Mouse (Mus musculus) intestine, embryonic 16.5 days (tissue): ENCODE measurements around the gene Gm20388. TPM values are rescaled to one million over a fixed set of nuclear protein-coding genes. Genes with fewer than 3 reads are reported as not detected.

Source experiments
- ATAC-seq: fragments of 200-750 bp; cut with Nextera tagmentation; 2 replicates; pipeline ENCODE4 v1.8.0; 2017; ENCODE audit warnings: moderate TSS enrichment, moderate library complexity
- H3K27ac ChIP-seq: fragments of 300-500 bp; sonication (generic); 2 replicates; pipeline ENCODE4 v1.5.1; 2014; ENCODE audit warnings: mild to moderate bottlenecking, low read length
- H3K27me3 ChIP-seq: fragments of 300-500 bp; sonication (generic); replicated peaks from 2 replicates; pipeline ENCODE4 v1.6.1; 2014; ENCODE audit warnings: low read length, control low read depth, mixed read lengths; ENCODE audit not compliant: control insufficient read depth, insufficient read depth
- H3K36me3 ChIP-seq: fragments of 300-500 bp; sonication (generic); 2 replicates; pipeline ENCODE4 v1.6.1; 2014; ENCODE audit warnings: low read length, control low read depth; ENCODE audit not compliant: control insufficient read depth, insufficient read depth
- H3K4me1 ChIP-seq: fragments of 300-500 bp; sonication (generic); 2 replicates; pipeline ENCODE4 v1.6.1; 2014; ENCODE audit warnings: low read length, control low read depth, mixed read lengths; ENCODE audit not compliant: control insufficient read depth, insufficient read depth
- H3K4me2 ChIP-seq: fragments of 300-500 bp; sonication (generic); 2 replicates; pipeline ENCODE4 v1.6.1; 2014; ENCODE audit warnings: low read depth, low read length, control low read depth
- H3K4me3 ChIP-seq: fragments of 300-500 bp; sonication (generic); 2 replicates; pipeline ENCODE4 v1.5.1; 2014; ENCODE audit warnings: mild to moderate bottlenecking, low read length
- H3K9ac ChIP-seq: fragments of 300-500 bp; sonication (generic); 2 replicates; pipeline ENCODE4 v1.6.1; 2014; ENCODE audit warnings: low read depth, low read length
- H3K9me3 ChIP-seq: fragments of 300-500 bp; sonication (generic); 2 replicates; pipeline ENCODE4 v1.6.1; 2016; ENCODE audit warnings: low read length, control low read depth; ENCODE audit not compliant: control insufficient read depth
- WGBS: fragments of 180-500 bp; shearing (Covaris S2); extraction: QIAGEN DNeasy Blood & Tissue Kit; methylation state at CpG from one replicate; pipeline ENCODE4 v1.1.7; 2014; 5-methylcytosine and 5-hydroxymethylcytosine counted together
- polyA plus RNA-seq: library from polyadenylated mRNA; unstranded; fragments of >200 nt; fragmentation: Nextera tagmentation; extraction: Ambion mirVana; gene quantifications from 2 replicates; pipeline ENCODE4 v1.2.1, GENCODE M21; 2015

The Gm20388 gene
- polyA plus RNA-seq, 1 experiment from 2014 or later = 5.8 TPM

GRCm38 (mm10) chr8:121073174-121074107 is 1162.8 kb downstream of the Gm20388 start:
- peak; percentile 52 for ATAC-seq
- Histone ChIP-seq H3K4me2 (peak overlapping the region; percentile 72), H3K4me1 (peaks cover 26% of the 10 kb centered on the region), H3K36me3 (no peaks in the 10 kb centered on the region), H3K27ac (peak overlapping the region; percentile 88), H3K9me3 (no peaks in the 10 kb centered on the region), H3K9ac (peak overlapping the region; percentile 74), H3K4me3 (peak overlapping the region; percentile 42), H3K27me3 (peaks cover 34% of the 10 kb centered on the region)
- WGBS = 4% methylated on average over 48 of the region's 48 CpGs

GRCm38 (mm10) chr8:121074108-121074847 is 1163.6 kb downstream of the Gm20388 start:
- peak overlapping the region; percentile 72 for H3K4me2 ChIP-seq
- H3K27me3 ChIP-seq = peaks cover 39% of the 10 kb centered on the region
- H3K9ac ChIP-seq = peak overlapping the region; percentile 74
- H3K4me3 ChIP-seq = peak overlapping the region; percentile 42
- no peaks in the 10 kb centered on the region for H3K36me3 ChIP-seq
- no peaks in the 10 kb centered on the region for H3K9me3 ChIP-seq
- peaks cover 26% of the 10 kb centered on the region for H3K4me1 ChIP-seq
- 7% methylated on average over 15 of the region's 15 CpGs for WGBS
- peak overlapping the region; percentile 88 for H3K27ac ChIP-seq
- no peak for ATAC-seq

GRCm38 (mm10) chr8:121074848-121075145 is 1164.2 kb downstream of the Gm20388 start:
- H3K9me3 ChIP-seq = no peaks in the 10 kb centered on the region
- ATAC-seq = no peak
- H3K9ac ChIP-seq = peak overlapping the region; percentile 74
- peaks cover 23% of the 10 kb centered on the region for H3K4me1 ChIP-seq
- H3K4me2 ChIP-seq = peak overlapping the region; percentile 72
- WGBS = 5% methylated on average over 10 of the region's 10 CpGs
- no peaks in the 10 kb centered on the region for H3K36me3 ChIP-seq
- peaks cover 43% of the 10 kb centered on the region for H3K27me3 ChIP-seq
- peak overlapping the region; percentile 88 for H3K27ac ChIP-seq
- peak overlapping the region; percentile 42 for H3K4me3 ChIP-seq

- peaks cover 49% of the 10 kb centered on the region for H3K27me3 ChIP-seq
- peak overlapping the region; percentile 20 for H3K4me3 ChIP-seq
- H3K27ac ChIP-seq = peak overlapping the region; percentile 47
- H3K4me2 ChIP-seq = peak overlapping the region; percentile 39
- 14% methylated on average over 13 of the region's 13 CpGs for WGBS
- H3K36me3 ChIP-seq = no peaks in the 10 kb centered on the region
- H3K9me3 ChIP-seq = no peaks in the 10 kb centered on the region
- H3K9ac ChIP-seq = peak overlapping the region; percentile 74
- peaks cover 12% of the 10 kb centered on the region for H3K4me1 ChIP-seq
- no peak for ATAC-seq
These were observed 1165.3 kb downstream of the Gm20388 start for GRCm38 (mm10) chr8:121075936-121076335.

- Histone ChIP-seq H3K9me3 (no peaks in the 10 kb centered on the region), H3K4me1 (peaks cover 8% of the 10 kb centered on the region), H3K27me3 (peaks cover 53% of the 10 kb centered on the region), H3K27ac (peak overlapping the region; percentile 38; the same call in 1 of the 2 replicates), H3K36me3 (no peaks in the 10 kb centered on the region), H3K4me2 (peak overlapping the region; percentile 39; the same call in 1 of the 2 replicates), H3K4me3 (no peak overlapping the region), H3K9ac (peak overlapping the region; percentile 46)
- ATAC-seq = no peak
- WGBS = 28% methylated on average over 7 of the region's 7 CpGs
These were observed 1165.9 kb downstream of the Gm20388 start for GRCm38 (mm10) chr8:121076555-121076954.

- ATAC-seq = no peak
- Histone ChIP-seq H3K4me3 (peak overlapping the region; percentile 62), H3K36me3 (no peaks in the 10 kb centered on the region), H3K27ac (peak overlapping the region; percentile 73), H3K4me1 (peaks cover 5% of the 10 kb centered on the region), H3K9me3 (no peaks in the 10 kb centered on the region), H3K9ac (peak overlapping the region; percentile 86), H3K27me3 (peaks cover 63% of the 10 kb centered on the region), H3K4me2 (peak overlapping the region; percentile 77)
- 11% methylated on average over 14 of the region's 14 CpGs for WGBS
These were observed 1168.1 kb downstream of the Gm20388 start for GRCm38 (mm10) chr8:121078721-121079120.

GRCm38 (mm10) chr8:121079201-121079600 is 1168.6 kb downstream of the Gm20388 start:
- peak overlapping the region; percentile 86 for H3K9ac ChIP-seq
- peaks cover 65% of the 10 kb centered on the region for H3K27me3 ChIP-seq
- ATAC-seq = no peak
- 7% methylated on average over 7 of the region's 7 CpGs for WGBS
- H3K4me1 ChIP-seq = peaks cover 4% of the 10 kb centered on the region
- H3K4me2 ChIP-seq = peak overlapping the region; percentile 77
- H3K27ac ChIP-seq = peak overlapping the region; percentile 73
- no peaks in the 10 kb centered on the region for H3K36me3 ChIP-seq
- H3K9me3 ChIP-seq = no peaks in the 10 kb centered on the region
- peak overlapping the region; percentile 62 for H3K4me3 ChIP-seq

GRCm38 (mm10) chr8:121079944-121080343 is 1169.3 kb downstream of the Gm20388 start:
- Histone ChIP-seq H3K9me3 (no peaks in the 10 kb centered on the region), H3K27ac (peak overlapping the region; percentile 95), H3K27me3 (peaks cover 72% of the 10 kb centered on the region), H3K4me3 (peak overlapping the region; percentile 62), H3K9ac (peak overlapping the region; percentile 86), H3K4me2 (peak overlapping the region; percentile 77), H3K4me1 (peaks cover 4% of the 10 kb centered on the region), H3K36me3 (no peaks in the 10 kb centered on the region)
- no peak for ATAC-seq
- 11% methylated on average over 12 of the region's 12 CpGs for WGBS

- Histone ChIP-seq H3K4me2 (peak overlapping the region; percentile 77), H3K9ac (peak overlapping the region; percentile 86), H3K36me3 (no peaks in the 10 kb centered on the region), H3K4me3 (peak overlapping the region; percentile 62), H3K27me3 (peaks cover 78% of the 10 kb centered on the region), H3K27ac (peak overlapping the region; percentile 95), H3K9me3 (no peaks in the 10 kb centered on the region), H3K4me1 (peaks cover 4% of the 10 kb centered on the region)
- ATAC-seq = no peak
- WGBS = 1% methylated on average over 49 of the region's 49 CpGs
These were observed 1169.9 kb downstream of the Gm20388 start for GRCm38 (mm10) chr8:121080361-121081090.
